Mouse (Mus musculus): Measurements from ENCODE around the gene Tango6.

- TF ChIP-seq CTCF (IDR thresholded peaks at IDR 0.05; ENCODE audit: low read depth), result no peak
- TF ChIP-seq EP300 (IDR thresholded peaks at IDR 0.05; ENCODE audit: low read depth), result no peak
Observed at GRCm38 (mm10) chr8:106880121-106880707, 197.3 kb downstream of the Tango6 start.
